Mouse (Mus musculus) cortical plate, adult 2 months (tissue): ENCODE results near the gene Olfr959. TPM values are rescaled to one million over a fixed set of nuclear protein-coding genes. Genes with fewer than 3 reads are reported as not detected.

Experiments used
- H3K27ac ChIP-seq: fragments of 200-500 bp; 2 replicates; pipeline ENCODE4 v1.5.1; 2012; ENCODE audit warnings: low read length, control low read depth, inconsistent platforms; ENCODE audit not compliant: insufficient read depth
- H3K4me1 ChIP-seq: fragments of 200-500 bp; 2 replicates; pipeline ENCODE4 v1.6.1; 2011; ENCODE audit warnings: low read length; ENCODE audit not compliant: control insufficient read depth, insufficient read depth
- H3K4me3 ChIP-seq: fragments of 200-500 bp; 2 replicates; pipeline ENCODE4 v1.5.1; 2011; ENCODE audit warnings: mild to moderate bottlenecking, low read length, control low read depth; ENCODE audit not compliant: insufficient read depth
- CTCF ChIP-seq: fragments of 200-500 bp; IDR thresholded peaks from 2 replicates; pipeline ENCODE4 v1.5.1; 2011; ENCODE audit warnings: mild to moderate bottlenecking, control low read depth, low read length; ENCODE audit not compliant: insufficient read depth; ENCODE audit errors: extremely low read depth
- POLR2A ChIP-seq: fragments of 200-500 bp; IDR thresholded peaks from 2 replicates; pipeline ENCODE4 v1.6.1; 2011; ENCODE audit warnings: mild to moderate bottlenecking, low read length, control low read depth; ENCODE audit not compliant: insufficient read depth; ENCODE audit errors: extremely low read depth
- polyA plus RNA-seq: library from polyadenylated mRNA; depleted of rRNA; stranded (reverse); fragments of >200 nt; gene quantifications from 2 replicates; pipeline ENCODE4 v1.2.3, GENCODE M21; 2012; rRNA removed

Olfr959 gene
- polyA plus RNA-seq, result not detected in 2 replicates

DNA sequence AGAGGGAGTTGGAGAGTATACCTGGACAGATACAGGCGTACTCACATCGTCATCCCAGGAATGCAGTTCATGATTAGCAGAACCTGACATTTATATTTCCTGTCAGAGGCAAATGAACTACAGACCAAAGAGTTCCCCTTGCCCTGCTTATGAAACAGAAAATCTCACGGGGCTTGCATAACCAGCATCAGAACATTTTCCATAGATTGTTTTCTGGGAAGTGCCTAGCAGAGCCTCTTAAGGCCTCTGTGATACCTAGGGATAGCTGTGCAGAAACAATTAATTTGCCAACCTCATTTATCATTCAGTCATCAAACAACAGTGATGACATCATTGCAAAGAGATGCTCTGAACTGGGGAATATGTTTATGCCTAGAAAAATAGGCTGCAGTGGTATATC is at the start of gene Olfr959:
Olfr959 (minus strand) TSS at position 101 of the 400 bp plus-strand sequence.
- TF ChIP-seq CTCF (no peak), POLR2A (no peak)
- Histone ChIP-seq H3K4me3 (no peak within 1 kb of the TSS), H3K4me1 (no peaks in the 10 kb centered on the region), H3K27ac (no peak within 1 kb of the TSS)

DNA sequence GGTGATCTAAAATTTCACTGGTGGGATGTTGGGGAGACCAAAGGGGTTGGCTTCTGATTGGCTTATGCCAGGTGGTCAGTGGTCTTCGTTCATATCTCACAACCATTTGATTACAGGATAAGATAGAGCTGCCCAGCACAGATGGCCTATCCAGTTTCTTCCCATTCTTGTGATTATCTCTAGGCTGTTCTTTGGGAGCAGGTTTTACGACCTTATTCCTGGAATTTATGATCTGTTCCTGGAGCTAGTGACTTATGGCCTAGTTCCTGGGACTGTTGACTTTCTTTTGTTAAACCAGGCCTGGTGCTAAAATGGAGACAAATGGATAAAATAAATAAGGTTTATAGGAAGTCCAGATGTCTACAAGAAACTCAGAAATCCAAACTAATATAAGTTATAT is 49.3 kb upstream of the Olfr959 start:
- H3K4me1 ChIP-seq, result no peaks in the 10 kb centered on the region
- no peak overlapping the region for H3K27ac ChIP-seq
- TF ChIP-seq POLR2A (no peak), CTCF (no peak)
- no peak overlapping the region for H3K4me3 ChIP-seq

DNA sequence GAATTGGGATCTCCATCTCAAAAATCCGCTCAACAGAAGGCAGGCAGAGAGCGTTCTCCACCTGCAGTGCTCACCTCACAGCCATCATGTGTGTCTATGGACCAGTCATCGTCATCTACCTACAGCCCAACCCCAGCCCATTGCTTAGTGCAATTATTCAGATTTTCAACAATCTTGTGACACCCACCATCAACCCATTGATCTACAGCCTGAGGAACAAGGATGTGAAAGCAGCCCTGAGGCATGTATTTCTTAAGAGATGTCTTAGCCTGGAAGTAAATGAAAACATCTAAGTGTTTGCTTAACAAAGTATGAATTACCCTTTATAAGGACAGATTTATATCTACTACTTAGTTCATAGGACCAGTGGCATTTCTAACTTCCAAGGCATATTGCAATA is 48.4 kb upstream of the Olfr959 start:
- Histone ChIP-seq H3K4me3 (no peak overlapping the region), H3K27ac (no peak overlapping the region), H3K4me1 (no peaks in the 10 kb centered on the region)
- no peak for TF ChIP-seq POLR2A
- no peak for TF ChIP-seq CTCF

DNA sequence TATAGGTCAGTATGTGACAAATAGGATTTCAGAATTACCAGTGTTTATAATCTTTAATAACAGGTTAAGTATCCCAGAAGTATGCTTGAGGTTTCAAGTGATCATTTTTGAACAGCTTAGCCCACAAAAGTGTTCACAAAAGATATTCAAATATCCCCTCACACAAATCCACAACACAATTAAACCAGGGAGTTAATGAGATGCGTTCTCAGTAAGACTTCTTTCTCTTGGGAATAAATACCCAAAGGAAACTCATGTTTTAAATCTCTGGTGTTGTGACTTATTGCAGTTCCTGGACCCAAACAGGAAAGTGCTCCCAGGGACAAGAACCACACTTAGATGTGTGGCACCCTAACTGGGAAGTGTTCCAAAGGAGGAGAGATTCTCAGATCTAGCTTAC is 45.7 kb upstream of the Olfr959 start, which contains the start of gene Olfr960:
Olfr960 (plus strand) TSS at position 301 of the 400 bp plus-strand sequence.
- Histone ChIP-seq H3K27ac (no peak within 1 kb of the TSS), H3K4me1 (no peaks in the 10 kb centered on the region), H3K4me3 (no peak within 1 kb of the TSS)
- TF ChIP-seq CTCF (no peak), POLR2A (no peak)

DNA sequence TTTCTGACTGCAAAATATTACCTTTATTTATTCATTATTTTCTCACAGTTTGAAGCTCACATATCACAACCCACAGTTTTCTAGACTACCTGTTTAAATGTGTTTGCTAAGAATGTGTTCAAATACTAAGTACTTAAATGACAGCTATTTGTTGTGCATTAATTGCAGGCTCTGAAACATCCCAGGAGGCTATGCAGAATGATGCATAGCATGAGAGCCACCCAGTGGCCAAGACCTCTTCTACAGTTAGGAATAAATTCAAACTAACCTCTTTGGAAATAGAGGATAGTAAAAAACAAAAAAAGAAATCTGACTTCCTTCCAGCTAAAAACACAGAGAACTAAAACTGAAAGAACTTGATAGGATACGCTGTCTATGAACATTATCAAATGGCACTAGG is 36.6 kb upstream of the Olfr959 start:
- H3K4me1 ChIP-seq, result no peaks in the 10 kb centered on the region
- H3K4me3 ChIP-seq, result no peak overlapping the region
- no peak overlapping the region for H3K27ac ChIP-seq
- TF ChIP-seq POLR2A (no peak), CTCF (peak; percentile 55)

DNA sequence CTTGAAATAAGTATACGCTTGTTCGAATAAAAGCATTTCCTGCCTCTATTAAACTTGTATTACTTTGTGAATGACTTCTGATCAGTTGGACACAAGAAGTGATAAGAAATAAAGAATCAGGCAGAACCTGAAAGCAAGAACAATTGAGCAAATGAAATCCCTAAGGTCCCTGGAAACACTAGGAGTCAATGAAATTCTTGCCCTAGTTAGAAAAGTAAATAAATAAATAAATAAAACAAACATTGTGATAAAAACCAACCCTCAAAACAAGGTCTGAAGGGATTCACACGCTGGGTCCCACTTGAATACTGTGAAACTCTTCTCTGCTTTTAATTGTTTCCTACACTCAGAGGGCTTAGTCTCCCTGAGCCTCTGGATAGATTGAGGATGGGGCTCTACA is 35.0 kb upstream of the Olfr959 start, which contains the start of gene Olfr148:
Olfr148 (plus strand) TSS at position 301 of the 400 bp plus-strand sequence.
- Histone ChIP-seq H3K27ac (no peak within 1 kb of the TSS), H3K4me3 (no peak within 1 kb of the TSS), H3K4me1 (no peaks in the 10 kb centered on the region)
- TF ChIP-seq CTCF (no peak), POLR2A (no peak)

DNA sequence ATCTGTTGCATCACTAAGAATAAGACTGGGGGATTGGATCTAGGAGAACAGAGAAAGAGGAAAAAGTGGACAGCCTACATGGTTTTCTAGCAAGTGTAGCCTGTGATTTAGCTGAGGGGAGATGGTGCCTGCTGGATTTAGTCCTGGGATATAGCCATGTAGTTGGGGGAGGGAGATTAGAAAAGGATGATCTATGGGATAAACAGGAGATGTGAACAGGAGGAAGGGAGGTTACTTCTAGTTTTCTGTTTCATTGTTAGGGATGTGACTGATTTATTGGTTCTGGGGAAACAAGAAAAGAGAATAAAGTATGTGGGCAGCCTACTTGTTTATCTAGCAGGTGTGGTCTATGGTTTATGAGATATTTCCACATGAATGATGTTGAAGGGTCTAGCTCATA is 33.1 kb upstream of the Olfr959 start:
- Histone ChIP-seq H3K4me1 (no peaks in the 10 kb centered on the region), H3K4me3 (no peak overlapping the region), H3K27ac (no peak overlapping the region)
- no peak for TF ChIP-seq POLR2A

GRCm38 (mm10) chr9:39603999-39604453 is 28.7 kb upstream of the Olfr959 start, which contains the start of gene AW551984:
Gene AW551984 (minus strand): TSS chr9:39604403.
- Histone ChIP-seq H3K27ac (no peak within 1 kb of the TSS), H3K4me1 (peaks cover 2% of the 10 kb centered on the region; the same call in 1 of the 2 replicates), H3K4me3 (peak within 1 kb of the TSS; percentile 36)
- TF ChIP-seq POLR2A (no peak), CTCF (no peak)

DNA sequence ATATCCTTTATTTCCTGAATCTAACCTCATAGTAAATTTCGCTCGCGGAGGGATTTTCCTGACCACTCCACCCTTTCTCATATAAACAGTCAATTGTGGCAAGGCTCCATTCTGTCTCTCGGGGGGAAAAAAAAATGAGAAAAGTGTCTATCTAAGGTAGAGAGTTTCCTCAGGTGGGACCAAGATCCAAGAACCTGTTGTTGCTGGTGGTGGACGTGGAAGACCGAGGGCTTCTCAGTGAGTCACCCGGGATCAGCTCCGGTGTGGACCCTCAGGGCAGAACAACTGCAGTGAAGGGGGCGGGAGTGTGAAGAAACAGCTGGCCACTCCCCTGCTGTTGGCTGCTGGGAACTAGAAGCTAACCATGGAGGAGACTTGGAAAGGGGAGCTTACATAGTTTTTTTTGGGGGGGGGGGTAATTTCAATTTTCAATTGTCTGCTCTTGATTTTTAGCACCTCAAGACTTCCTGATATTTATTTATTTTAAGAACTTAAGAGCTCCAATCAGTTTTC is 28.0 kb upstream of the Olfr959 start:
- Histone ChIP-seq H3K27ac (no peak overlapping the region), H3K4me3 (peak overlapping the region; percentile 36), H3K4me1 (peaks cover 2% of the 10 kb centered on the region; the same call in 1 of the 2 replicates)
- TF ChIP-seq POLR2A (no peak), CTCF (no peak)

GRCm38 (mm10) chr9:39602536-39603332 is 27.4 kb upstream of the Olfr959 start:
- peaks cover 2% of the 10 kb centered on the region; the same call in 1 of the 2 replicates for H3K4me1 ChIP-seq
- H3K27ac ChIP-seq, result no peak overlapping the region
- H3K4me3 ChIP-seq, result peak overlapping the region; percentile 36
- TF ChIP-seq CTCF (no peak), POLR2A (no peak)
